Mouse (Mus musculus) left cerebral cortex, adult 2 months (tissue): Measurements from ENCODE around the gene Slc13a2. TPM values are rescaled to one million over a fixed set of nuclear protein-coding genes. Genes with fewer than 3 reads are reported as not detected.
A peak's percentile ranks its signal among the peaks of the same experiment; 100 is the strongest.

Experiments
- DNase-seq, 2 experiments: peaks; one replicate each; pipeline ENCODE4 v3.0.0; 2021 to 2022; ENCODE audit warnings: low spot score in 2 of 2, mixed read lengths in 1 of 2; ENCODE audit errors: extremely low spot score in 1 of 2
- H3K27ac ChIP-seq: fragments of 200-600 bp; 2 replicates; pipeline ENCODE4 v1.8.1; 2022
- H3K4me3 ChIP-seq: fragments of 200-600 bp; 2 replicates; pipeline ENCODE4 v1.8.1; 2022
- CTCF ChIP-seq: fragments of 200-600 bp; IDR thresholded peaks from 2 replicates; pipeline ENCODE4 v1.8.1; 2022; ENCODE audit warnings: antibody characterized with exemption, mild to moderate bottlenecking, moderate library complexity
- intact Hi-C: fragments of 180-260 bp; cut with DNase I; formaldehyde crosslinking; loops from one replicate; pipeline ENCODE4 v1.15.1; 2025
- total RNA-seq, 2 experiments: library from RNA; stranded (reverse); gene quantifications; 2 replicates each; pipeline ENCODE4 v1.2.3; 2021

The Slc13a2 gene
- total RNA-seq, 2 experiments from 2014 or later, result not detected

DNA sequence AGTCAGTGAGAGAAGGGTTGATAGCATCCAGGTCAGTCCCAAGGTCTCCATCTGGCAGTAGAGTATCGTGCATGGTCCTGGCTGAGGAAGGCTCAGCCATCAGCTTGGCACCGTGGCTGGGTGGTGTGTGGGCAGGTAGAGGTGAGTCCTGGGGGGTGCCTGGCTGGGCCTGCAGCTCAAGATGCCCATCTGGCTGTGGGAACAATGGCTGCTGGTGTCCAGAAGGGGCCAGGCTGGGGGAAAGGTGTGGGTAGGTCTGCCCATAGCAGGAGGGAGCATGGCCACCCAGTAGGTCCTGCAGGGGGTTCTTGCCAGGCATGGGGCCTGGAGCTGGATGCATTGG, 61.3 kb downstream of the Slc13a2 start:
- TF ChIP-seq CTCF, result no peak
- Histone ChIP-seq H3K4me3 (no peak overlapping the region), H3K27ac (no peak overlapping the region)
- no peak for DNase-seq
- intact Hi-C loops, result loop anchor here (1.0 to 5.0 kb wide), 2 partner anchors 39 to 92 kb away; no protein-coding TSS in a partner anchor

- intact Hi-C loops, result loop anchor here (1.0 to 5.0 kb wide), 2 partner anchors 39 to 92 kb away; no protein-coding TSS in a partner anchor
- Histone ChIP-seq H3K27ac (no peak overlapping the region), H3K4me3 (peak overlapping the region; percentile 36)
- TF ChIP-seq CTCF, result peak; percentile 74
- DNase-seq, result peak; percentile 67 to 76
These were observed 61.8 kb downstream of the Slc13a2 start for GRCm38 (mm10) chr11:78360125-78360788.

- peak; percentile 75 for TF ChIP-seq CTCF
- no peak for DNase-seq
- Histone ChIP-seq H3K4me3 (no peak overlapping the region), H3K27ac (no peak overlapping the region)
- intact Hi-C loops, result no loop called here
These were observed 63.5 kb downstream of the Slc13a2 start for GRCm38 (mm10) chr11:78358330-78359007.

DNA sequence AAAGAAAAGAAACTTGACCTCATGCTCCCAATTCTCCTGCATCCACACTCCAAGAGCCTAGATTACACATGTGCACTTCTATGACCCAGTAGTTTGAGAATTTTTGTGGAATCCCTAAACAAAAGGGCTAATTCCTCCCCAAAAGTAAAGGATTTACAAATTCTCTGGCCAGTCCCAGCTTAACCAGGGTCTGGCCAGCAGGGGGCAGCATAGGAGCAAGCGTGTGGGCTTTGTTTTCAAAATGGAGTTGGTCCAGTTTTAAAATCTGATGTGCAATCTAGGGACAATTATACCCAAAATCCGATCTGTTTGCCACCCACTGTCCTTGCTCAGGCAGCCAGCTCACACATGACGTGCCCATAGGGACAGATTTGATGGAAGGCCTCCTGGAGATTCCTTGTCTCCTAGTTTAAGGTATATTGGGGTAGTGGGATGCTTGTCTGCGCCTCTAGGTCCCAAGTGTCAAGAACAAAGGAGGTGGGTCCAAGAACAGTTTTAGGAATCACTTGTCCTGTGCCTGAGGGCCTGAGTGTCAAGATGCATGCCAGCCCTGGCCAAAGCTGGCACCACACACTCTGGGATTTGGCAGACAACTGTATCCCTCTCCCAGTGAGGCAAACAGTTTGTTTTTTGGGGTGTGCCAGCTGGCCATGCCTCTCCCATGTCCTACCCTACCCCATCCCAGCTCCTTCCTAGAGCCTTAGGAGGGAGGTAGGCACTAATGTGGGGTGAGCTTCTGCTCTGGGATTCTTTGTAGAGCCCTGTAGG, 66.4 kb downstream of the Slc13a2 start:
- no peak overlapping the region for H3K4me3 ChIP-seq
- TF ChIP-seq CTCF, result peak; percentile 86
- DNase-seq, result peak in 1 of 2 experiments; percentile 74
- intact Hi-C loops, result no loop called here
- no peak overlapping the region for H3K27ac ChIP-seq

- no peak for DNase-seq
- no peak overlapping the region for H3K4me3 ChIP-seq
- no peak for TF ChIP-seq CTCF
- intact Hi-C loops, result no loop called here
- no peak overlapping the region for H3K27ac ChIP-seq
These were observed 67.1 kb downstream of the Slc13a2 start for GRCm38 (mm10) chr11:78354905-78355304.

- intact Hi-C loops, result no loop called here
- no peak for TF ChIP-seq CTCF
- H3K27ac ChIP-seq, result no peak overlapping the region
- no peak for DNase-seq
- no peak overlapping the region for H3K4me3 ChIP-seq
These were observed 68.9 kb downstream of the Slc13a2 start for GRCm38 (mm10) chr11:78353081-78353480.

- no peak for TF ChIP-seq CTCF
- intact Hi-C loops, result loop anchor here (5.0 kb wide), 1 partner anchor 87 kb away; the partner anchor contains the start of gene 2610507B11Rik
- no peak for DNase-seq
- H3K4me3 ChIP-seq, result no peak overlapping the region
- no peak overlapping the region for H3K27ac ChIP-seq
These were observed 72.3 kb downstream of the Slc13a2 start for GRCm38 (mm10) chr11:78349441-78350358.

- no peak for DNase-seq
- Histone ChIP-seq H3K27ac (no peak overlapping the region), H3K4me3 (no peak overlapping the region)
- intact Hi-C loops, result loop anchor here (5.0 kb wide), 1 partner anchor 86 kb away; the partner anchor contains the start of gene 2610507B11Rik
- no peak for TF ChIP-seq CTCF
These were observed 73.5 kb downstream of the Slc13a2 start for GRCm38 (mm10) chr11:78348474-78348873.

GRCm38 (mm10) chr11:78347908-78348307, 74.1 kb downstream of the Slc13a2 start:
- TF ChIP-seq CTCF, result no peak
- Histone ChIP-seq H3K4me3 (no peak overlapping the region), H3K27ac (no peak overlapping the region)
- DNase-seq, result no peak
- intact Hi-C loops, result loop anchor here (5.0 kb wide), 1 partner anchor 86 kb away; the partner anchor contains the start of gene 2610507B11Rik

Other genes starting within 250 kb of the Slc13a2 start
- 1 to 10 TPM; 3.0 to 3.1 TPM for gene Nek8, start 245.5 kb downstream of the Slc13a2 start, total RNA-seq
- gene Tlcd1, start 245.5 kb downstream of the Slc13a2 start, total RNA-seq, result 10 to 100 TPM; 24.4 to 27.7 TPM
- gene Rpl23a, start 238.6 kb downstream of the Slc13a2 start, total RNA-seq, result 100 to 1,000 TPM; 647 to 724 TPM
- gene Rab34, start 233.8 kb downstream of the Slc13a2 start, total RNA-seq, result 10 to 100 TPM; 19.0 to 19.7 TPM
- 1 to 10 TPM; 4.7 to 7.7 TPM for gene Proca1, start 228.8 kb downstream of the Slc13a2 start, total RNA-seq
- gene Sdf2, start 176.5 kb downstream of the Slc13a2 start, total RNA-seq, result 10 to 100 TPM; 58.6 to 66.4 TPM
- 100 to 1,000 TPM; 100 to 107 TPM for gene Supt6, start 176.2 kb downstream of the Slc13a2 start, total RNA-seq
- 100 to 1,000 TPM; 176 to 177 TPM for gene 2610507B11Rik, start 160.5 kb downstream of the Slc13a2 start, total RNA-seq
- gene BC030499, start 131.4 kb downstream of the Slc13a2 start, total RNA-seq, result 10 to 100 TPM; 21.1 to 29.5 TPM
- 10 to 100 TPM; 12.1 to 16.1 TPM for gene Spag5, start 120.7 kb downstream of the Slc13a2 start, total RNA-seq
- 100 to 1,000 TPM; 804 to 830 TPM for gene Aldoc, start 99.2 kb downstream of the Slc13a2 start, total RNA-seq
- 10 to 100 TPM; 60.7 to 62.8 TPM for gene Pigs, start 93.8 kb downstream of the Slc13a2 start, total RNA-seq
- 10 to 100 TPM; 29.1 to 32.2 TPM for gene Unc119, start 78.7 kb downstream of the Slc13a2 start, total RNA-seq
- gene Foxn1, start 35.7 kb downstream of the Slc13a2 start, total RNA-seq, result not detected
- gene Slc46a1, start 43.5 kb upstream of the Slc13a2 start, total RNA-seq, result 10 to 100 TPM; 11.1 to 11.5 TPM
- 10 to 100 TPM; 34.3 to 34.8 TPM for gene Sarm1, start 75.5 kb upstream of the Slc13a2 start, total RNA-seq
- gene Vtn, start 76.9 kb upstream of the Slc13a2 start, total RNA-seq, result 10 to 100 TPM; 69.3 to 76.0 TPM
- gene Sebox, start 81.2 kb upstream of the Slc13a2 start, total RNA-seq, result 1 to 10 TPM in 1 of 2 experiments, under 1 TPM in 1; 0.79 to 1.0 TPM
- 10 to 100 TPM; 40.6 to 44.3 TPM for gene Tmem199, start 90.0 kb upstream of the Slc13a2 start, total RNA-seq
- 100 to 1,000 TPM; 115 to 118 TPM for gene Poldip2, start 90.0 kb upstream of the Slc13a2 start, total RNA-seq
- 10 to 100 TPM; 36.8 to 37.6 TPM for gene Tnfaip1, start 114.1 kb upstream of the Slc13a2 start, total RNA-seq
- 10 to 100 TPM; 78.1 to 87.4 TPM for gene Ift20, start 114.1 kb upstream of the Slc13a2 start, total RNA-seq
- 10 to 100 TPM; 17.2 to 19.3 TPM for gene Tmem97, start 128.6 kb upstream of the Slc13a2 start, total RNA-seq